Comparison of ENCODE assay signal across 17 mouse cellular contexts in genomic region chr10:90717961-90718360, GRCm38 (mm10).
DNase-seq lines count a peak whose midpoint lies in the region; ATAC-seq and TF ChIP-seq lines count a peak whose summit lies in the region.
"Had no signal": no experiment of that assay in that cellular context is flagged by ENCODE, and none has a peak within 500 bp of the region (broad histone marks: within the 10 kb centered on the region; RNA-seq: fewer than 3 reads in every experiment).

No protein-coding gene starts in this region.

- H3K27me3 ChIP-seq in kidney, embryonic 14.5 days (ENCODE audit: control insufficient read depth, insufficient read depth, low read length), result no peaks in the 10 kb centered on the region
- H3K27me3 ChIP-seq in thymus, adult 2 months (ENCODE audit: control insufficient read depth, insufficient read depth, low read length), result no peaks in the 10 kb centered on the region
- H3K27me3 ChIP-seq: forebrain, embryonic 12.5 days had no signal

- H3K4me3 ChIP-seq in kidney, embryonic 14.5 days (ENCODE audit: low read length), result no peak overlapping the region
- no peak overlapping the region for H3K4me3 ChIP-seq in thymus, adult 2 months (ENCODE audit: control insufficient read depth, insufficient read depth, low read length)
- H3K4me3 ChIP-seq in embryonic fibroblast, embryonic 13.5 days (ENCODE audit: insufficient read depth, low read length), result 0 out of 2 replicates have a peak overlapping the region, but pooled peaks have one; percentile 0
- H3K4me3 ChIP-seq: forebrain, embryonic 12.5 days had no signal

- H3K4me2 ChIP-seq in kidney, embryonic 14.5 days (replicated peaks; ENCODE audit: low read depth, low read length), result peak overlapping the region; percentile 19
- H3K4me2 ChIP-seq: forebrain, embryonic 12.5 days had no signal

- H3K36me3 ChIP-seq in kidney, embryonic 14.5 days (ENCODE audit: control insufficient read depth, insufficient read depth, low read length), result no peaks in the 10 kb centered on the region
- no peaks in the 10 kb centered on the region for H3K36me3 ChIP-seq in thymus, adult 2 months (ENCODE audit: control insufficient read depth, insufficient read depth, low read length)
- H3K36me3 ChIP-seq: forebrain, embryonic 12.5 days had no signal

- H3K4me1 ChIP-seq in kidney, embryonic 14.5 days (ENCODE audit: control insufficient read depth, insufficient read depth, low read length), result no peaks in the 10 kb centered on the region
- H3K4me1 ChIP-seq in thymus, adult 2 months (replicated peaks; ENCODE audit: control insufficient read depth, insufficient read depth, low read length), result no peaks in the 10 kb centered on the region
- H3K4me1 ChIP-seq in embryonic fibroblast, embryonic 13.5 days (ENCODE audit: control insufficient read depth, insufficient read depth, low read length), result no peaks in the 10 kb centered on the region
- H3K4me1 ChIP-seq: forebrain, embryonic 12.5 days had no signal

- DNase-seq in kidney, adult 8-10 months, result no peak
- peak; percentile 7 for DNase-seq in thymus, postnatal 14 days
- DNase-seq in thymus, adult 2 months, result no peak
- DNase-seq in cerebellum, adult 8-10 months, result no peak
- DNase-seq in B cell, adult 2 months, result no peak
- DNase-seq: cerebellum, adult 11 months; embryo, embryonic 11 days; heart, postnatal 36 days; left cerebral cortex, postnatal 4 days; lung, adult 2 months; midbrain, embryonic 14.5 days; spleen, adult 18-20 months had no signal

- WGBS in kidney, embryonic 14.5 days, result 31% methylated on average over 11 of the region's 11 CpGs
- 63% methylated on average over 11 of the region's 11 CpGs for WGBS in thymus, adult 2 months

- H3K27ac ChIP-seq in kidney, embryonic 14.5 days (ENCODE audit: low read depth, low read length), result no peak overlapping the region
- no peak overlapping the region for H3K27ac ChIP-seq in thymus, adult 2 months (ENCODE audit: control insufficient read depth, insufficient read depth, low read length)
- no peak overlapping the region for H3K27ac ChIP-seq in embryonic fibroblast, embryonic 13.5 days (ENCODE audit: insufficient read depth, low read length)
- H3K27ac ChIP-seq: forebrain, embryonic 12.5 days; macrophage; stomach, postnatal 0 days had no signal

- no peak for TF ChIP-seq CTCF in thymus, adult 2 months (IDR thresholded peaks at IDR 0.05; ENCODE audit: borderline replicate concordance, control insufficient read depth, extremely low read depth, insufficient read depth, low read length, poor library complexity)
- TF ChIP-seq CTCF in embryonic fibroblast, embryonic 13.5 days (IDR thresholded peaks at IDR 0.05; ENCODE audit: borderline replicate concordance, insufficient read depth, low read length), result no peak

- H3K9ac ChIP-seq in kidney, embryonic 14.5 days (ENCODE audit: low read depth, low read length), result no peak overlapping the region
- H3K9ac ChIP-seq: forebrain, embryonic 12.5 days had no signal

- ATAC-seq in kidney, embryonic 14.5 days (ENCODE audit: low FRiP score, low TSS enrichment), result no peak

- no peaks in the 10 kb centered on the region for H3K9me3 ChIP-seq in kidney, embryonic 14.5 days (ENCODE audit: control insufficient read depth, low read length)
- H3K9me3 ChIP-seq: forebrain, embryonic 12.5 days had no signal

- no peak for TF ChIP-seq POLR2A in thymus, adult 2 months (IDR thresholded peaks at IDR 0.05; ENCODE audit: control insufficient read depth, extremely low read depth, insufficient read depth, low read length, poor library complexity)
- no peak for TF ChIP-seq POLR2A in embryonic fibroblast, embryonic 13.5 days (IDR thresholded peaks at IDR 0.05; ENCODE audit: low read depth, low read length)
